Mouse (Mus musculus): ENCODE measurements around the gene Gne. TPM values are rescaled to one million over a fixed set of nuclear protein-coding genes. Genes with fewer than 3 reads are reported as not detected.

The Gne gene
- polyA plus RNA-seq, 1 experiment from 2014 or later = 40.8 TPM

- Histone ChIP-seq H3K27me3 (ENCODE audit: control insufficient read depth, insufficient read depth, low read length) (no peaks in the 10 kb centered on the region), H3K9ac (ENCODE audit: low read length) (no peak overlapping the region), H3K36me3 (ENCODE audit: control insufficient read depth, insufficient read depth) (peaks cover 53% of the 10 kb centered on the region), H3K27ac (ENCODE audit: low read length) (no peak overlapping the region), H3K4me2 (ENCODE audit: low read depth, low read length) (no peak overlapping the region), H3K4me3 (ENCODE audit: low read length) (no peak overlapping the region), H3K9me3 (replicated peaks; ENCODE audit: control insufficient read depth, low read length) (no peaks in the 10 kb centered on the region), H3K4me1 (ENCODE audit: control insufficient read depth, insufficient read depth, low read length) (no peaks in the 10 kb centered on the region)
- ATAC-seq (replicated peaks; ENCODE audit: extremely low read depth, insufficient read depth, low FRiP score) = no peak
- WGBS = 84% methylated on average over 5 of the region's 5 CpGs
Measured at GRCm38 (mm10) chr4:44042429-44042828, 41.5 kb downstream of the Gne start.

DNA sequence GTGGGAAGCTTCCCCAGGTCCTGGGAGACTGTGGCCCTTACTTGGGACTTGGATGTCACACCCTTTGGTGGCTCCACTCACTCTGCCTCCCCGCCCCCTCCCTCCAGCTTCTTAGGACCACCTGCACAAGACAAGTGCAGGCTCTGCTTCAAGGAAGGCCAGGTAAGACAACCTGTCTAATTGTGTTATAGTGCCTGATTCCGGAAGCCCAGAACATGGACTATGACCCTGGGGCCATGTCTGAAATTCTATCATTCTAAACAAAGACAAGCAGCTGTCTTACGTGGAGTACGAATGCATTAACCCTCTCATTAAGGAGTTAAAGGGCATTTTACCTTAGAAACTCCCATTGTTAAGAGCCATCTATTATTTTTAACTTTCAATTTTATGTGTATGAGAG lies 43.2 kb downstream of the Gne start:
- no peak overlapping the region for H3K4me3 ChIP-seq (ENCODE audit: low read length)
- no peaks in the 10 kb centered on the region for H3K4me1 ChIP-seq (ENCODE audit: control insufficient read depth, insufficient read depth, low read length)
- H3K36me3 ChIP-seq (ENCODE audit: control insufficient read depth, insufficient read depth) = peaks cover 52% of the 10 kb centered on the region
- H3K9me3 ChIP-seq (replicated peaks; ENCODE audit: control insufficient read depth, low read length) = no peaks in the 10 kb centered on the region
- no peak for ATAC-seq (replicated peaks; ENCODE audit: extremely low read depth, insufficient read depth, low FRiP score)
- H3K9ac ChIP-seq (ENCODE audit: low read length) = no peak overlapping the region
- H3K4me2 ChIP-seq (ENCODE audit: low read depth, low read length) = no peak overlapping the region
- no peak overlapping the region for H3K27ac ChIP-seq (ENCODE audit: low read length)
- no peaks in the 10 kb centered on the region for H3K27me3 ChIP-seq (ENCODE audit: control insufficient read depth, insufficient read depth, low read length)
- WGBS = 94% methylated on average over 4 of the region's 4 CpGs

- 76% methylated on average over 5 of the region's 5 CpGs for WGBS
- Histone ChIP-seq H3K27me3 (ENCODE audit: control insufficient read depth, insufficient read depth, low read length) (no peaks in the 10 kb centered on the region), H3K4me1 (ENCODE audit: control insufficient read depth, insufficient read depth, low read length) (no peaks in the 10 kb centered on the region; the same call in none of the 2 replicates), H3K4me2 (ENCODE audit: low read depth, low read length) (no peak overlapping the region), H3K9ac (ENCODE audit: low read length) (no peak overlapping the region), H3K27ac (ENCODE audit: low read length) (no peak overlapping the region), H3K36me3 (ENCODE audit: control insufficient read depth, insufficient read depth) (peaks cover 40% of the 10 kb centered on the region), H3K9me3 (replicated peaks; ENCODE audit: control insufficient read depth, low read length) (no peaks in the 10 kb centered on the region), H3K4me3 (ENCODE audit: low read length) (no peak overlapping the region)
- no peak for ATAC-seq (replicated peaks; ENCODE audit: extremely low read depth, insufficient read depth, low FRiP score)
Measured at GRCm38 (mm10) chr4:44036455-44036854, 47.5 kb downstream of the Gne start.

DNA sequence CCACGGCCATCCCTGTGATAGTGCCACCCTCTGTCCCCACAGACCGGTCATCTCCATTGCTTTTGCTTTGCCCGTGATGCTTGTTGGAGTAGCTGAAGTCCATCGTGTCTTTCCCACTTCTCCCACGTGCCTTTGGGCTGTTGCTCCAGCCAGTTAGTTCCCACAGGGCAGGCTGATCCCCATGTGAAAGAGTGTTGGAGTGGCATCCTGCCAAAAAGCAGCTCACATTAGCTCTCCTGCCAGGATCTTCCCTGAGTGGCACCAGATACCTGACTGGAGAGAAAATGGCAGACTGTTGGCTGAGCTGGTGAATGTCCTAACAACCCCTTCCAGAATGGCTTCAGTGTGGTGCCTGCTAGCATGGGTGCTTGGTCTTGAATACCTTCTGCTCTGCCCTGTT lies 52.5 kb downstream of the Gne start:
- Histone ChIP-seq H3K4me2 (ENCODE audit: low read depth, low read length) (no peak overlapping the region), H3K4me1 (ENCODE audit: control insufficient read depth, insufficient read depth, low read length) (peaks cover 26% of the 10 kb centered on the region), H3K4me3 (ENCODE audit: low read length) (no peak overlapping the region), H3K27ac (ENCODE audit: low read length) (0 out of 2 replicates have a peak overlapping the region, but pooled peaks have one; percentile 9), H3K9me3 (replicated peaks; ENCODE audit: control insufficient read depth, low read length) (no peaks in the 10 kb centered on the region), H3K36me3 (ENCODE audit: control insufficient read depth, insufficient read depth) (peaks cover 30% of the 10 kb centered on the region), H3K9ac (ENCODE audit: low read length) (no peak overlapping the region), H3K27me3 (ENCODE audit: control insufficient read depth, insufficient read depth, low read length) (no peaks in the 10 kb centered on the region)
- WGBS = 67% methylated on average over 5 of the region's 5 CpGs
- 0 out of 2 replicates have a peak, but pooled peaks have one; percentile 69 for ATAC-seq (replicated peaks; ENCODE audit: extremely low read depth, insufficient read depth, low FRiP score)

DNA sequence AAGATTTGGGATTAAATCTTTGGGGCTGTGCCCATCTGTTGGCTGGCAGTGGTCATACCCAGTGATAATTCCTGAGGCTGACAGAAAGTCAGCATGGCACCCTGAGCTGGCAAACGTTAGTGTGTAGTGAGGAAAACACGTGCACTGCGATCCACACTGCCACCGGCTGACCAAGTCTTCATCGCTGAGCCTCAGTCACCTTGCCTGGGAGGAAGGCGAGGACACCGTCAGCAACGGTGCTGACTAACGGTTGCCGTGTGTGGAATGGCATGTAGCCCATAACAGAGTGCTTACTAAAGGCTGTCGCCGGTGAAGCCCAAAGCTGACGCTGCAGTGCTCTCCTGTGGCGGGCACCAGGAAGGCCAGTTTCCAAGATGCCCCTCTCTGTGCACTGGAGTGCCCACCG lies 54.3 kb downstream of the Gne start:
- 62% methylated on average over 15 of the region's 15 CpGs for WGBS
- Histone ChIP-seq H3K36me3 (ENCODE audit: control insufficient read depth, insufficient read depth) (peaks cover 45% of the 10 kb centered on the region), H3K27me3 (ENCODE audit: control insufficient read depth, insufficient read depth, low read length) (no peaks in the 10 kb centered on the region), H3K9ac (ENCODE audit: low read length) (no peak overlapping the region), H3K4me2 (ENCODE audit: low read depth, low read length) (no peak overlapping the region), H3K4me3 (ENCODE audit: low read length) (no peak overlapping the region), H3K4me1 (ENCODE audit: control insufficient read depth, insufficient read depth, low read length) (peaks cover 26% of the 10 kb centered on the region), H3K9me3 (replicated peaks; ENCODE audit: control insufficient read depth, low read length) (no peaks in the 10 kb centered on the region), H3K27ac (ENCODE audit: low read length) (peak overlapping the region; percentile 98)
- peak; percentile 34; the same call in 1 of the 2 replicates for ATAC-seq (replicated peaks; ENCODE audit: extremely low read depth, insufficient read depth, low FRiP score)

DNA sequence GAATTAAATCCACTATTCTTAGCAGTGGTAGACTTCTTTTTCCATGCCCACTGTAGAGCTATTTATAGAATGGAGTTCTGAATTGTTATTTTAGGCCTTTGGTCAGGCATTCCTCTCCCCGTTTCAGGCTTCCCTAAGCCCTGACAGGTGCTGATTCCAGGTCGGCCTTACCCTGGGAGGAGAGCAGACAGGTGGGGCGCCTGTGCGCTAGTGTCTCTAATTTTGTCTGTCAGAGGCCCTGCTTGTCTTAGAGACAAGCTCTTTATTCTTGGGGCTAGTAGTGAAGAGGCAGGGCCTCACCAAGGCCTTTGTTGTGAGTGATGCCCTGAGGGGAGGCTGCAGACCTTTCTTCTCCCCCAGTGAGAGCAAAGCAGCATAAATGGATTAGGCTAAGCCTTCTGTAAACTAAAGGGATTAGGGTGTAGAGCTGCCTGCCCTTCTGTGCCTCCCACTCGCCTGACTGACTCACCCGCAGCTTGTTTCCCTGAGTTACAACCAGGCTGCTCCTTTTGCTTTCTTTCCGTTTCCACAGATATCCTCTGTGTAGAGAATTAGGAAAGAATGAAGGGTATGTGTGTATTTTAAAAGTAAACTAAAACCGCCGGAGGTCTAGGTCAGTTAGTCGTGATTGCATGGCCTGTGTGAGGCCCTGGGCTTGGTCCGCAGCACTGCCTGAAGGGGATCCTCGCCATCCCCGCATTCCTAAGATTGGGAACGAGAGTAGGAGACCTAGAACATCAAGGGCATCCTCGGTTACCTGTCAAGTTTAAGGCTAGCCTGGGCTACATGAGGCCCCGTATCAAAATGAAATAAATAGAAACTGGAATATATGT lies 55.5 kb downstream of the Gne start:
- H3K4me3 ChIP-seq (ENCODE audit: low read length) = no peak overlapping the region
- H3K27me3 ChIP-seq (ENCODE audit: control insufficient read depth, insufficient read depth, low read length) = no peaks in the 10 kb centered on the region
- no peaks in the 10 kb centered on the region for H3K9me3 ChIP-seq (replicated peaks; ENCODE audit: control insufficient read depth, low read length)
- peak overlapping the region; percentile 98 for H3K27ac ChIP-seq (ENCODE audit: low read length)
- 43% methylated on average over 16 of the region's 16 CpGs for WGBS
- H3K4me2 ChIP-seq (ENCODE audit: low read depth, low read length) = peak overlapping the region; percentile 50
- peaks cover 56% of the 10 kb centered on the region for H3K36me3 ChIP-seq (ENCODE audit: control insufficient read depth, insufficient read depth)
- peak overlapping the region; percentile 64 for H3K9ac ChIP-seq (ENCODE audit: low read length)
- ATAC-seq (replicated peaks; ENCODE audit: extremely low read depth, insufficient read depth, low FRiP score) = peak; percentile 66
- peaks cover 26% of the 10 kb centered on the region for H3K4me1 ChIP-seq (ENCODE audit: control insufficient read depth, insufficient read depth, low read length)

- Histone ChIP-seq H3K9me3 (replicated peaks; ENCODE audit: control insufficient read depth, low read length) (no peaks in the 10 kb centered on the region), H3K9ac (ENCODE audit: low read length) (no peak overlapping the region), H3K4me2 (ENCODE audit: low read depth, low read length) (no peak overlapping the region), H3K27me3 (ENCODE audit: control insufficient read depth, insufficient read depth, low read length) (no peaks in the 10 kb centered on the region), H3K36me3 (ENCODE audit: control insufficient read depth, insufficient read depth) (peaks cover 65% of the 10 kb centered on the region), H3K27ac (ENCODE audit: low read length) (no peak overlapping the region), H3K4me3 (ENCODE audit: low read length) (no peak overlapping the region), H3K4me1 (ENCODE audit: control insufficient read depth, insufficient read depth, low read length) (peaks cover 18% of the 10 kb centered on the region)
- WGBS = 90% methylated on average over 6 of the region's 6 CpGs
- ATAC-seq (replicated peaks; ENCODE audit: extremely low read depth, insufficient read depth, low FRiP score) = no peak
Measured at GRCm38 (mm10) chr4:44025570-44025969, 58.4 kb downstream of the Gne start.

- Histone ChIP-seq H3K27me3 (ENCODE audit: control insufficient read depth, insufficient read depth, low read length) (no peaks in the 10 kb centered on the region), H3K4me1 (ENCODE audit: control insufficient read depth, insufficient read depth, low read length) (peaks cover 10% of the 10 kb centered on the region), H3K36me3 (ENCODE audit: control insufficient read depth, insufficient read depth) (peaks cover 73% of the 10 kb centered on the region), H3K4me2 (ENCODE audit: low read depth, low read length) (no peak overlapping the region), H3K4me3 (ENCODE audit: low read length) (no peak overlapping the region), H3K27ac (ENCODE audit: low read length) (no peak overlapping the region), H3K9ac (ENCODE audit: low read length) (no peak overlapping the region), H3K9me3 (replicated peaks; ENCODE audit: control insufficient read depth, low read length) (no peaks in the 10 kb centered on the region)
- ATAC-seq (replicated peaks; ENCODE audit: extremely low read depth, insufficient read depth, low FRiP score) = no peak
- 96% methylated on average over 6 of the region's 6 CpGs for WGBS
Measured at GRCm38 (mm10) chr4:44024241-44024640, 59.7 kb downstream of the Gne start.

- WGBS = 95% methylated on average over 9 of the region's 9 CpGs
- H3K4me1 ChIP-seq (ENCODE audit: control insufficient read depth, insufficient read depth, low read length) = peaks cover 8% of the 10 kb centered on the region
- H3K9me3 ChIP-seq (replicated peaks; ENCODE audit: control insufficient read depth, low read length) = no peaks in the 10 kb centered on the region
- no peaks in the 10 kb centered on the region for H3K27me3 ChIP-seq (ENCODE audit: control insufficient read depth, insufficient read depth, low read length)
- H3K4me2 ChIP-seq (ENCODE audit: low read depth, low read length) = no peak overlapping the region
- H3K27ac ChIP-seq (ENCODE audit: low read length) = no peak overlapping the region
- H3K4me3 ChIP-seq (ENCODE audit: low read length) = no peak overlapping the region
- H3K36me3 ChIP-seq (ENCODE audit: control insufficient read depth, insufficient read depth) = peaks cover 76% of the 10 kb centered on the region
- no peak overlapping the region for H3K9ac ChIP-seq (ENCODE audit: low read length)
- ATAC-seq (replicated peaks; ENCODE audit: extremely low read depth, insufficient read depth, low FRiP score) = no peak
Measured at GRCm38 (mm10) chr4:44023681-44024080, 60.3 kb downstream of the Gne start.
